Mouse (Mus musculus): ENCODE data around the gene Clstn3. TPM values are rescaled to one million over a fixed set of nuclear protein-coding genes. Genes with fewer than 3 reads are reported as not detected.
A peak's percentile ranks its signal among the peaks of the same experiment; 100 is the strongest.

Gene Clstn3
- polyA plus RNA-seq, 1 experiment from 2014 or later: 183 TPM

DNA sequence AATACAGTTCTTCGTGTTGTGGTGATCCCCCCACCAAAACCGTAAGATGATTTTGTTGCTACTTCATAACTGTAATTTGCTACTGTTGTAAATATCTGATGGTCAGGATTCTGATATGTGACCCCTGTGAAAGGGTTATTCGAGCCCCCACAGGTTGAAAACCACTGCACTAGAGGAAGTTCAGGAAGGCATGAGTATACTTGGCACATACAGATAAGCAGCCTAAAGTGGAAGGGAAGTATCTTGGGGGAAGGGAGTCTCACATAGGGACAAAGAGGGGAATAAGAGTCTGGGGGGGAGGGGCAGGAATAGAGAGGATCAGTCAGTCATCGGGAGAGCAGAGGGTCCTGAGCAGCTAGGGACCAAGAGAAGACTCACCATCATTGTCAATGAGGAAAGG, 5.2 kb downstream of the Clstn3 start:
- ATAC-seq: no peak
- Histone ChIP-seq H3K4me2 (ENCODE audit: low read length) (no peak overlapping the region), H3K4me1 (ENCODE audit: control insufficient read depth, insufficient read depth, low read length) (peaks cover 16% of the 10 kb centered on the region), H3K9me3 (replicated peaks; ENCODE audit: control insufficient read depth, low read length, poor library complexity, severe bottlenecking) (no peaks in the 10 kb centered on the region), H3K27me3 (ENCODE audit: control insufficient read depth, insufficient read depth, low read depth, low read length) (no peaks in the 10 kb centered on the region), H3K27ac (ENCODE audit: low read length) (no peak overlapping the region), H3K4me3 (ENCODE audit: low read depth, low read length) (no peak overlapping the region), H3K9ac (ENCODE audit: low read depth, low read length) (no peak overlapping the region), H3K36me3 (ENCODE audit: control insufficient read depth, insufficient read depth, low read length) (peaks cover 22% of the 10 kb centered on the region)
- 86% methylated on average over 4 of the region's 4 CpGs for WGBS

GRCm38 (mm10) chr6:124458505-124458904, 6.1 kb downstream of the Clstn3 start:
- H3K27ac ChIP-seq (ENCODE audit: low read length): no peak overlapping the region
- H3K9me3 ChIP-seq (replicated peaks; ENCODE audit: control insufficient read depth, low read length, poor library complexity, severe bottlenecking): no peaks in the 10 kb centered on the region
- peaks cover 22% of the 10 kb centered on the region for H3K36me3 ChIP-seq (ENCODE audit: control insufficient read depth, insufficient read depth, low read length)
- H3K9ac ChIP-seq (ENCODE audit: low read depth, low read length): no peak overlapping the region
- WGBS: 92% methylated on average over 11 of the region's 11 CpGs
- no peaks in the 10 kb centered on the region for H3K27me3 ChIP-seq (ENCODE audit: control insufficient read depth, insufficient read depth, low read depth, low read length)
- peaks cover 15% of the 10 kb centered on the region for H3K4me1 ChIP-seq (ENCODE audit: control insufficient read depth, insufficient read depth, low read length)
- H3K4me3 ChIP-seq (ENCODE audit: low read depth, low read length): no peak overlapping the region
- ATAC-seq: no peak
- H3K4me2 ChIP-seq (ENCODE audit: low read length): no peak overlapping the region

- no peaks in the 10 kb centered on the region for H3K27me3 ChIP-seq (ENCODE audit: control insufficient read depth, insufficient read depth, low read depth, low read length)
- H3K9me3 ChIP-seq (replicated peaks; ENCODE audit: control insufficient read depth, low read length, poor library complexity, severe bottlenecking): no peaks in the 10 kb centered on the region
- H3K4me1 ChIP-seq (ENCODE audit: control insufficient read depth, insufficient read depth, low read length): peaks cover 9% of the 10 kb centered on the region; the same call in 1 of the 2 replicates
- H3K4me3 ChIP-seq (ENCODE audit: low read depth, low read length): no peak overlapping the region
- no peak for ATAC-seq
- H3K4me2 ChIP-seq (ENCODE audit: low read length): no peak overlapping the region
- peaks cover 25% of the 10 kb centered on the region for H3K36me3 ChIP-seq (ENCODE audit: control insufficient read depth, insufficient read depth, low read length)
- 93% methylated on average over 5 of the region's 5 CpGs for WGBS
- no peak overlapping the region for H3K9ac ChIP-seq (ENCODE audit: low read depth, low read length)
- no peak overlapping the region for H3K27ac ChIP-seq (ENCODE audit: low read length)
These were observed 6.8 kb downstream of the Clstn3 start for GRCm38 (mm10) chr6:124457827-124458226.

DNA sequence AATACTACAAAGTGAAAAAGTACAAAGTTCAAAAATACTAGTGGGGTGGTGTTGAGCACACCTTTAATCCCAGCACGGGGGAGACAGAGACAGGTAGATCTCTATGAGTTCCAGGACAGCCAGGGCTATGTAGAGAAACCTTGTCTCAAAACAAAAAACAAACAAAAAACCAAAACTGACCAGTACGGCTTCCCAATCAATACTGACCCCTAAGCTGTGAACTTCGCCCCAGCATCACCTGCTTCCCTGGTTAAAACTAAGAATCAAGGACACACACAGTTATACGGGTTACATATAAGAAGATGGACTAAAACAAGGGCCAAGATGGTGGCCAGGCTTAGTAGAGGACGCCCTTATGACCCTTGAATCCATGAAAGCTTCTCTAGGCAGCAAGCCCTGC, 8.4 kb downstream of the Clstn3 start:
- H3K4me3 ChIP-seq (ENCODE audit: low read depth, low read length): no peak overlapping the region
- ATAC-seq: no peak
- H3K4me2 ChIP-seq (ENCODE audit: low read length): no peak overlapping the region
- H3K9me3 ChIP-seq (replicated peaks; ENCODE audit: control insufficient read depth, low read length, poor library complexity, severe bottlenecking): no peaks in the 10 kb centered on the region
- peaks cover 27% of the 10 kb centered on the region for H3K36me3 ChIP-seq (ENCODE audit: control insufficient read depth, insufficient read depth, low read length)
- H3K27me3 ChIP-seq (ENCODE audit: control insufficient read depth, insufficient read depth, low read depth, low read length): no peaks in the 10 kb centered on the region
- H3K27ac ChIP-seq (ENCODE audit: low read length): no peak overlapping the region
- no peak overlapping the region for H3K9ac ChIP-seq (ENCODE audit: low read depth, low read length)
- no peaks in the 10 kb centered on the region for H3K4me1 ChIP-seq (ENCODE audit: control insufficient read depth, insufficient read depth, low read length)
- WGBS: 97% methylated on average over 5 of the region's 5 CpGs

DNA sequence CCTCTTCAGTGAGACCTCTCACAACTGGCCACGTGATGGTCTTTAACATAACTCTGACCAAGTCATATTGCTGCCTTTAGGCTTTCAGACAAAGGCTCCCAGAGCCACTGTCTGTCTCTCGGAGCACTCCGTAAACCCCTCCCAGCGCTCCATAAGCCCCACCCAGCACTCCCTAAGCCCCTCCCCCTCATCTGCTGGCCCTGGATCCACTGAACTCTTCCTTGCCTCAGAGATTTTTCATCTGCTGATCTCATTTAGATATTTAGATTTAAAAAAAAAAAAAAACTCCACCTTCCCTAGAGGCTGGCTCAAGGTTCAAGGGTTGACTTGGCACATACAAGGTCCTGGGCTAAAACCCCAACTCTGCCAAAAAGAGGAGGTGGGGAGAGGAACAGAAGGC, 10.8 kb downstream of the Clstn3 start:
- no peaks in the 10 kb centered on the region for H3K9me3 ChIP-seq (replicated peaks; ENCODE audit: control insufficient read depth, low read length, poor library complexity, severe bottlenecking)

DNA sequence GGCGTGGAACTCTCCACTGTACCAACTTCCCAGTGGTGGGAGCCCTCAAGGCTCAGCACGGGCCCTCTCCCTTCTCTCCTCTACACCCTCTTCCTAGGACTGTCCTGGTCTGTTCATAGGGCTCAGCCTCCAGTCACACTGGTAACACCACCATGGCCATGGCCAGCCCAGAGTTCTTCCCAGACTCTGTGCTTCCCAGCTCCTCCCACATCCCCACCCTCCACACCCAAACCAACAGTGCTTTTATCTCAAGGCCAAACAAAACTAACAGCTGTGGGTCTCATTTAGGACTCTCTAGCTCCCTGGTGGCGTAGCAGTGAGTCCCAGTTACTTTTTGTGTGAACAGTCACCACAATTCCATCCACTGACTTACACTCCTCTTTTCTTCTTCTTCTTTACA, 12.6 kb downstream of the Clstn3 start:
- H3K4me3 ChIP-seq (ENCODE audit: low read depth, low read length): no peak overlapping the region
- WGBS: 81% methylated on average over 3 of the region's 3 CpGs
- ATAC-seq: no peak
- H3K36me3 ChIP-seq (ENCODE audit: control insufficient read depth, insufficient read depth, low read length): peaks cover 37% of the 10 kb centered on the region
- no peaks in the 10 kb centered on the region for H3K4me1 ChIP-seq (ENCODE audit: control insufficient read depth, insufficient read depth, low read length)
- no peak overlapping the region for H3K27ac ChIP-seq (ENCODE audit: low read length)
- H3K27me3 ChIP-seq (ENCODE audit: control insufficient read depth, insufficient read depth, low read depth, low read length): no peaks in the 10 kb centered on the region
- H3K9me3 ChIP-seq (replicated peaks; ENCODE audit: control insufficient read depth, low read length, poor library complexity, severe bottlenecking): no peaks in the 10 kb centered on the region
- no peak overlapping the region for H3K4me2 ChIP-seq (ENCODE audit: low read length)
- no peak overlapping the region for H3K9ac ChIP-seq (ENCODE audit: low read depth, low read length)

More for the DNA sequence above, 10.8 kb downstream of the Clstn3 start:
- Histone ChIP-seq H3K4me1 (ENCODE audit: control insufficient read depth, insufficient read depth, low read length) (no peaks in the 10 kb centered on the region), H3K27ac (ENCODE audit: low read length) (no peak overlapping the region), H3K4me2 (ENCODE audit: low read length) (no peak overlapping the region), H3K36me3 (ENCODE audit: control insufficient read depth, insufficient read depth, low read length) (peaks cover 45% of the 10 kb centered on the region), H3K27me3 (ENCODE audit: control insufficient read depth, insufficient read depth, low read depth, low read length) (no peaks in the 10 kb centered on the region), H3K9ac (ENCODE audit: low read depth, low read length) (no peak overlapping the region), H3K4me3 (ENCODE audit: low read depth, low read length) (no peak overlapping the region)
- 35% methylated on average over 4 of the region's 4 CpGs for WGBS
- ATAC-seq: no peak

GRCm38 (mm10) chr6:124449668-124450383, 14.8 kb downstream of the Clstn3 start:
- ATAC-seq: no peak
- peaks cover 27% of the 10 kb centered on the region for H3K36me3 ChIP-seq (ENCODE audit: control insufficient read depth, insufficient read depth, low read length)
- 88% methylated on average over 18 of the region's 18 CpGs for WGBS
- H3K27me3 ChIP-seq (ENCODE audit: control insufficient read depth, insufficient read depth, low read depth, low read length): no peaks in the 10 kb centered on the region
- H3K27ac ChIP-seq (ENCODE audit: low read length): no peak overlapping the region
- H3K9me3 ChIP-seq (replicated peaks; ENCODE audit: control insufficient read depth, low read length, poor library complexity, severe bottlenecking): no peaks in the 10 kb centered on the region
- no peak overlapping the region for H3K4me2 ChIP-seq (ENCODE audit: low read length)
- H3K4me1 ChIP-seq (ENCODE audit: control insufficient read depth, insufficient read depth, low read length): no peaks in the 10 kb centered on the region
- no peak overlapping the region for H3K4me3 ChIP-seq (ENCODE audit: low read depth, low read length)
- no peak overlapping the region for H3K9ac ChIP-seq (ENCODE audit: low read depth, low read length)

DNA sequence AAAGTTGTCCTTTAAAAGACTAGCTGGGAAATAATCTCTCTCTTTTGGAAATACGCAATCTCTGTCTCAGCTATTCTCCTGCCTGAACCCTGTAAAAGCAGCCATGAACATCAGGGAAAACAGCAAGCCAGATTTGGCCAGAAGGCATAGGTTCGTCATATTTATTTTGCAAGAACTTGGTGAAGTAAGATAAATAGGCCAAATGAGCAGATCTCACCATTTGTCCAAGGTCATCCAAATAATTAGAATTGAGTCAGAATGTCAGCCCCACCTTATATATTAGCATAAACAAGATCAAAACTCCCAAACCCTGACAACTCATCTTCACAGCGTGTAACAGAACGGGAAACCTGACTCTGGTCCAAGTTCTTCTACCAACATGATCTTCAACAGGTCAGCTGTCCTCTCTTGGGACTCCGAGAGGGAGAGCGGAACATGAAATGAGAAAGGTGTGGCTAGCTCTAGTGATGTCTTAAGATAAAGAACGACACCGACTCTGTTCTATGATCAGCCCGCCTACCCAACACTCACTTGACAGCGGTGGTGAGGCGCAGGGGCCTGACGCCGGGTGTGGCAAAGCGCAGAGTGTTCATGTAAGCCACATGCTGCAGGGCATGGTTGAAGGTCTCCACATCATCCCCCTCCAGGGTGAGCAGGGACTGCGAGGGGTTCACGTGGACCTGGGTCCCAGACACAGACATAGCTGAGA, 15.5 kb downstream of the Clstn3 start:
- Histone ChIP-seq H3K9ac (ENCODE audit: low read depth, low read length) (no peak overlapping the region), H3K4me1 (ENCODE audit: control insufficient read depth, insufficient read depth, low read length) (no peaks in the 10 kb centered on the region), H3K4me3 (ENCODE audit: low read depth, low read length) (no peak overlapping the region), H3K27ac (ENCODE audit: low read length) (no peak overlapping the region), H3K4me2 (ENCODE audit: low read length) (no peak overlapping the region), H3K36me3 (ENCODE audit: control insufficient read depth, insufficient read depth, low read length) (peaks cover 32% of the 10 kb centered on the region), H3K9me3 (replicated peaks; ENCODE audit: control insufficient read depth, low read length, poor library complexity, severe bottlenecking) (no peaks in the 10 kb centered on the region), H3K27me3 (ENCODE audit: control insufficient read depth, insufficient read depth, low read depth, low read length) (no peaks in the 10 kb centered on the region)
- 95% methylated on average over 16 of the region's 16 CpGs for WGBS
- ATAC-seq: no peak

GRCm38 (mm10) chr6:124448186-124448852, 16.3 kb downstream of the Clstn3 start:
- no peak overlapping the region for H3K4me2 ChIP-seq (ENCODE audit: low read length)
- no peak overlapping the region for H3K4me3 ChIP-seq (ENCODE audit: low read depth, low read length)
- no peaks in the 10 kb centered on the region for H3K4me1 ChIP-seq (ENCODE audit: control insufficient read depth, insufficient read depth, low read length)
- no peaks in the 10 kb centered on the region for H3K9me3 ChIP-seq (replicated peaks; ENCODE audit: control insufficient read depth, low read length, poor library complexity, severe bottlenecking)
- H3K27ac ChIP-seq (ENCODE audit: low read length): no peak overlapping the region
- H3K27me3 ChIP-seq (ENCODE audit: control insufficient read depth, insufficient read depth, low read depth, low read length): no peaks in the 10 kb centered on the region
- WGBS: 70% methylated on average over 10 of the region's 10 CpGs
- H3K36me3 ChIP-seq (ENCODE audit: control insufficient read depth, insufficient read depth, low read length): peaks cover 37% of the 10 kb centered on the region
- H3K9ac ChIP-seq (ENCODE audit: low read depth, low read length): no peak overlapping the region
- 0 out of 2 replicates have a peak, but pooled peaks have one; percentile 22 for ATAC-seq

Measured in midbrain, embryonic 16.5 days (tissue).